Mouse (Mus musculus) heart, embryonic 10.5 days (tissue): ENCODE data around the gene Ccl25. TPM values are rescaled to one million over a fixed set of nuclear protein-coding genes. Genes with fewer than 3 reads are reported as not detected.
"Not testable (repeated sequence)": the region's sequence is repeated elsewhere in the genome, so short reads cannot be mapped to it uniquely, and the experiment has no call there.

Experiments
- DNase-seq: peaks from one replicate; pipeline ENCODE4 v3.0.0-alpha.2; 2017; ENCODE audit warnings: low spot score
- H3K27ac ChIP-seq: fragments of 300-500 bp; sonication (generic); 2 replicates; pipeline ENCODE4 v1.5.1; 2016; ENCODE audit warnings: mild to moderate bottlenecking
- H3K27me3 ChIP-seq: fragments of 300-500 bp; sonication (generic); 2 replicates; pipeline ENCODE4 v1.6.1; 2016; ENCODE audit warnings: mild to moderate bottlenecking; ENCODE audit not compliant: poor library complexity, insufficient read depth, severe bottlenecking
- H3K36me3 ChIP-seq: fragments of 300-500 bp; sonication (generic); 2 replicates; pipeline ENCODE4 v1.6.1; 2016; ENCODE audit warnings: mild to moderate bottlenecking, moderate library complexity
- H3K4me1 ChIP-seq: fragments of 300-500 bp; sonication (generic); 2 replicates; pipeline ENCODE4 v1.6.1; 2016; ENCODE audit warnings: mild to moderate bottlenecking
- H3K4me3 ChIP-seq: fragments of 300-500 bp; sonication (generic); 2 replicates; pipeline ENCODE4 v1.5.1; 2016; ENCODE audit warnings: mild to moderate bottlenecking, moderate library complexity
- H3K9me3 ChIP-seq: fragments of 300-500 bp; sonication (generic); 2 replicates; pipeline ENCODE4 v1.6.1; 2016; ENCODE audit warnings: mild to moderate bottlenecking, moderate library complexity
- WGBS: fragments of 180-500 bp; shearing (Covaris S2); methylation state at CpG from one replicate; pipeline ENCODE4 v1.1.7; 2016; 5-methylcytosine and 5-hydroxymethylcytosine counted together
- polyA plus RNA-seq: library from polyadenylated mRNA; unstranded; fragments of >200 nt; fragmentation: Nextera tagmentation; extraction: Ambion mirVana; gene quantifications from 2 replicates; pipeline ENCODE4 v1.2.1, GENCODE M21; 2016

Gene Ccl25
- polyA plus RNA-seq, 1 experiment from 2014 or later: 15.8 TPM

GRCm38 (mm10) chr8:4403960-4404879 lies 79.2 kb downstream of the Ccl25 start:
- Histone ChIP-seq H3K36me3 (no peaks in the 10 kb centered on the region), H3K4me3 (peak overlapping the region; percentile 59), H3K27ac (peak overlapping the region; percentile 88), H3K9me3 (peaks cover 3% of the 10 kb centered on the region; the same call in 1 of the 2 replicates), H3K4me1 (peaks cover 6% of the 10 kb centered on the region; the same call in 1 of the 2 replicates), H3K27me3 (no peaks in the 10 kb centered on the region)
- peak; percentile 82 for DNase-seq
- WGBS: 37% methylated on average over 19 of the region's 19 CpGs

GRCm38 (mm10) chr8:4404880-4405261 lies 79.9 kb downstream of the Ccl25 start:
- H3K4me3 ChIP-seq: peak overlapping the region; percentile 59
- H3K27ac ChIP-seq: peak overlapping the region; percentile 88
- H3K27me3 ChIP-seq: no peaks in the 10 kb centered on the region
- DNase-seq: peak; percentile 83
- H3K4me1 ChIP-seq: peaks cover 6% of the 10 kb centered on the region; the same call in 1 of the 2 replicates
- peaks cover 3% of the 10 kb centered on the region; the same call in 1 of the 2 replicates for H3K9me3 ChIP-seq
- no peaks in the 10 kb centered on the region for H3K36me3 ChIP-seq
- WGBS: 10% methylated on average over 16 of the region's 16 CpGs

GRCm38 (mm10) chr8:4408425-4408824 lies 83.4 kb downstream of the Ccl25 start:
- not testable (repeated sequence) for H3K4me1 ChIP-seq, DNase-seq, H3K4me3 ChIP-seq, H3K9me3 ChIP-seq, H3K27ac ChIP-seq, H3K36me3 ChIP-seq, H3K27me3 ChIP-seq
- 71% methylated on average over 6 of the region's 6 CpGs for WGBS

Other genes with a start within 250 kb of the Ccl25 start
- gene Cd209f, start 219.4 kb upstream of the Ccl25 start, polyA plus RNA-seq: not detected in 2 replicates
- gene Cd209g, start 191.1 kb upstream of the Ccl25 start, polyA plus RNA-seq: 0.10 TPM in 1 of 2 replicates, not detected in the other
- 16.1 and 18.8 TPM in 2 replicates for gene Evi5l, start 158.6 kb upstream of the Ccl25 start, polyA plus RNA-seq
- gene Prr36, start 107.8 kb upstream of the Ccl25 start, polyA plus RNA-seq: 0.55 and 1.5 TPM in 2 replicates
- gene Lrrc8e, start 98.4 kb upstream of the Ccl25 start, polyA plus RNA-seq: 0.19 and 0.20 TPM in 2 replicates
- gene Map2k7, start 86.5 kb upstream of the Ccl25 start, polyA plus RNA-seq: 27.5 and 30.0 TPM in 2 replicates
- 0.59 TPM in 1 of 2 replicates, not detected in the other for gene Gm49320, start 86.3 kb upstream of the Ccl25 start, polyA plus RNA-seq
- 2.4 and 2.5 TPM in 2 replicates for gene Tgfbr3l, start 77.0 kb upstream of the Ccl25 start, polyA plus RNA-seq
- gene Snapc2, start 72.1 kb upstream of the Ccl25 start, polyA plus RNA-seq: 47.8 and 60.2 TPM in 2 replicates
- gene Ctxn1, start 65.9 kb upstream of the Ccl25 start, polyA plus RNA-seq: 33.2 and 59.1 TPM in 2 replicates
- 70.2 and 72.0 TPM in 2 replicates for gene Timm44, start 49.3 kb upstream of the Ccl25 start, polyA plus RNA-seq
- gene Elavl1, start 203 bp downstream of the Ccl25 start, polyA plus RNA-seq: 229 and 261 TPM in 2 replicates
- 21.7 and 31.2 TPM in 2 replicates for gene Cers4, start 167.8 kb downstream of the Ccl25 start, polyA plus RNA-seq